Mouse (Mus musculus): ENCODE data around the gene Olfr773. TPM values are rescaled to one million over a fixed set of nuclear protein-coding genes. Genes with fewer than 3 reads are reported as not detected.
"Not testable (repeated sequence)": the region's sequence is repeated elsewhere in the genome, so short reads cannot be mapped to it uniquely, and the experiment has no call there.

Olfr773 gene
- polyA plus RNA-seq (2015; fragmentation: Nextera tagmentation; extraction: Ambion mirVana): not detected in 2 replicates

GRCm38 (mm10) chr10:129187319-129187718 is at the start of gene Olfr773:
Gene Olfr773, minus strand, starts transcription at chr10:129187419.
- not testable (repeated sequence) for H3K27me3 ChIP-seq (ENCODE audit: control insufficient read depth, insufficient read depth, low read length); H3K4me2 ChIP-seq (ENCODE audit: low read depth, low read length); ATAC-seq (replicated peaks; ENCODE audit: extremely low read depth, insufficient read depth, low FRiP score); H3K9me3 ChIP-seq (replicated peaks; ENCODE audit: control insufficient read depth, low read length); H3K36me3 ChIP-seq (ENCODE audit: control insufficient read depth, insufficient read depth); H3K27ac ChIP-seq (ENCODE audit: low read length); H3K9ac ChIP-seq (ENCODE audit: low read length); H3K4me1 ChIP-seq (ENCODE audit: control insufficient read depth, insufficient read depth, low read length); H3K4me3 ChIP-seq (ENCODE audit: low read length)

- no peak for ATAC-seq (replicated peaks; ENCODE audit: extremely low read depth, insufficient read depth, low FRiP score)
- no peaks in the 10 kb centered on the region for H3K27me3 ChIP-seq (ENCODE audit: control insufficient read depth, insufficient read depth, low read length)
- H3K27ac ChIP-seq (ENCODE audit: low read length): no peak within 1 kb of the TSS
- no peak within 1 kb of the TSS for H3K4me2 ChIP-seq (ENCODE audit: low read depth, low read length)
- 0 out of 2 replicates have a peak, but pooled peaks cover 3% of the 10 kb centered on the region for H3K9me3 ChIP-seq (replicated peaks; ENCODE audit: control insufficient read depth, low read length)
- no peaks in the 10 kb centered on the region for H3K4me1 ChIP-seq (ENCODE audit: control insufficient read depth, insufficient read depth, low read length)
- 55% methylated on average over 2 of the region's 2 CpGs for WGBS
- H3K4me3 ChIP-seq (ENCODE audit: low read length): no peak within 1 kb of the TSS
- no peak within 1 kb of the TSS for H3K9ac ChIP-seq (ENCODE audit: low read length)
- no peaks in the 10 kb centered on the region for H3K36me3 ChIP-seq (ENCODE audit: control insufficient read depth, insufficient read depth)
Observed at GRCm38 (mm10) chr10:129235904-129236303, 48.7 kb upstream of the Olfr773 start, which contains the start of gene Olfr774. Gene Olfr774, plus strand, starts transcription at chr10:129236204.

GRCm38 (mm10) chr10:129230737-129231136 is 43.5 kb upstream of the Olfr773 start:
- no peaks in the 10 kb centered on the region for H3K36me3 ChIP-seq (ENCODE audit: control insufficient read depth, insufficient read depth)
- no peaks in the 10 kb centered on the region for H3K27me3 ChIP-seq (ENCODE audit: control insufficient read depth, insufficient read depth, low read length)
- H3K4me3 ChIP-seq (ENCODE audit: low read length): no peak overlapping the region
- no peak overlapping the region for H3K9ac ChIP-seq (ENCODE audit: low read length)
- no peak for ATAC-seq (replicated peaks; ENCODE audit: extremely low read depth, insufficient read depth, low FRiP score)
- no peak overlapping the region for H3K27ac ChIP-seq (ENCODE audit: low read length)
- 0 out of 2 replicates have a peak, but pooled peaks cover 3% of the 10 kb centered on the region for H3K9me3 ChIP-seq (replicated peaks; ENCODE audit: control insufficient read depth, low read length)
- 76% methylated on average over 1 of the region's 1 CpGs for WGBS
- H3K4me2 ChIP-seq (ENCODE audit: low read depth, low read length): no peak overlapping the region
- no peaks in the 10 kb centered on the region for H3K4me1 ChIP-seq (ENCODE audit: control insufficient read depth, insufficient read depth, low read length)

GRCm38 (mm10) chr10:129177821-129178220 is 9.4 kb downstream of the Olfr773 start, which contains the start of gene Olfr772:
Gene Olfr772, minus strand, starts transcription at chr10:129177921.
- 69% methylated on average over 3 of the region's 4 CpGs for WGBS

GRCm38 (mm10) chr10:129164651-129165050 is 22.6 kb downstream of the Olfr773 start, which contains the start of gene Olfr771:
Gene Olfr771, minus strand, starts transcription at chr10:129164751.
- no peak for ATAC-seq (replicated peaks; ENCODE audit: extremely low read depth, insufficient read depth, low FRiP score)
- 66% methylated on average over 1 of the region's 1 CpGs for WGBS

More at GRCm38 (mm10) chr10:129177821-129178220, 9.4 kb downstream of the Olfr773 start, which contains the start of gene Olfr772:
- H3K4me3 ChIP-seq (ENCODE audit: low read length); H3K36me3 ChIP-seq (ENCODE audit: control insufficient read depth, insufficient read depth); H3K27ac ChIP-seq (ENCODE audit: low read length); H3K27me3 ChIP-seq (ENCODE audit: control insufficient read depth, insufficient read depth, low read length); H3K4me2 ChIP-seq (ENCODE audit: low read depth, low read length); H3K9ac ChIP-seq (ENCODE audit: low read length); H3K9me3 ChIP-seq (replicated peaks; ENCODE audit: control insufficient read depth, low read length); ATAC-seq (replicated peaks; ENCODE audit: extremely low read depth, insufficient read depth, low FRiP score); H3K4me1 ChIP-seq (ENCODE audit: control insufficient read depth, insufficient read depth, low read length): not testable (repeated sequence)

GRCm38 (mm10) chr10:129138898-129139297 is 48.3 kb downstream of the Olfr773 start, which contains the start of gene Olfr770:
Gene Olfr770, minus strand, starts transcription at chr10:129138998.
- Histone ChIP-seq H3K4me1 (ENCODE audit: control insufficient read depth, insufficient read depth, low read length) (no peaks in the 10 kb centered on the region), H3K4me2 (ENCODE audit: low read depth, low read length) (no peak within 1 kb of the TSS), H3K27me3 (ENCODE audit: control insufficient read depth, insufficient read depth, low read length) (no peaks in the 10 kb centered on the region), H3K9ac (ENCODE audit: low read length) (no peak within 1 kb of the TSS), H3K9me3 (replicated peaks; ENCODE audit: control insufficient read depth, low read length) (no peaks in the 10 kb centered on the region), H3K4me3 (ENCODE audit: low read length) (no peak within 1 kb of the TSS), H3K27ac (ENCODE audit: low read length) (no peak within 1 kb of the TSS), H3K36me3 (ENCODE audit: control insufficient read depth, insufficient read depth) (no peaks in the 10 kb centered on the region)
- 78% methylated on average over 2 of the region's 2 CpGs for WGBS
- no peak for ATAC-seq (replicated peaks; ENCODE audit: extremely low read depth, insufficient read depth, low FRiP score)

More at GRCm38 (mm10) chr10:129164651-129165050, 22.6 kb downstream of the Olfr773 start, which contains the start of gene Olfr771:
- H3K9ac ChIP-seq (ENCODE audit: low read length): no peak within 1 kb of the TSS
- no peaks in the 10 kb centered on the region for H3K27me3 ChIP-seq (ENCODE audit: control insufficient read depth, insufficient read depth, low read length)
- H3K36me3 ChIP-seq (ENCODE audit: control insufficient read depth, insufficient read depth): no peaks in the 10 kb centered on the region
- no peaks in the 10 kb centered on the region for H3K4me1 ChIP-seq (ENCODE audit: control insufficient read depth, insufficient read depth, low read length)
- no peak within 1 kb of the TSS for H3K4me3 ChIP-seq (ENCODE audit: low read length)
- H3K27ac ChIP-seq (ENCODE audit: low read length): no peak within 1 kb of the TSS
- no peak within 1 kb of the TSS for H3K4me2 ChIP-seq (ENCODE audit: low read depth, low read length)
- H3K9me3 ChIP-seq (replicated peaks; ENCODE audit: control insufficient read depth, low read length): no peaks in the 10 kb centered on the region

Other genes with a start within 250 kb of the Olfr773 start
- gene Mettl7b, start 226.4 kb downstream of the Olfr773 start, polyA plus RNA-seq (2015; fragmentation: Nextera tagmentation; extraction: Ambion mirVana): 0.67 TPM in 1 of 2 replicates, not detected in the other
- not detected in 2 replicates for gene Olfr9, start 198.0 kb downstream of the Olfr773 start, polyA plus RNA-seq (2015; fragmentation: Nextera tagmentation; extraction: Ambion mirVana)
- not detected in 2 replicates for gene Olfr763, start 176.6 kb downstream of the Olfr773 start, polyA plus RNA-seq (2015; fragmentation: Nextera tagmentation; extraction: Ambion mirVana)
- gene Olfr764-ps1, start 147.5 kb downstream of the Olfr773 start, polyA plus RNA-seq (2015; fragmentation: Nextera tagmentation; extraction: Ambion mirVana): not detected in 2 replicates
- gene Olfr765, start 137.4 kb downstream of the Olfr773 start, polyA plus RNA-seq (2015; fragmentation: Nextera tagmentation; extraction: Ambion mirVana): not detected in 2 replicates
- not detected in 2 replicates for gene Olfr766-ps1, start 118.4 kb downstream of the Olfr773 start, polyA plus RNA-seq (2015; fragmentation: Nextera tagmentation; extraction: Ambion mirVana)
- not detected in 2 replicates for gene Olfr767, start 104.5 kb downstream of the Olfr773 start, polyA plus RNA-seq (2015; fragmentation: Nextera tagmentation; extraction: Ambion mirVana)
- not detected in 2 replicates for gene Olfr768, start 88.0 kb downstream of the Olfr773 start, polyA plus RNA-seq (2015; fragmentation: Nextera tagmentation; extraction: Ambion mirVana)
- gene Olfr769, start 69.6 kb downstream of the Olfr773 start, polyA plus RNA-seq (2015; fragmentation: Nextera tagmentation; extraction: Ambion mirVana): not detected in 2 replicates
- gene Olfr770, start 48.4 kb downstream of the Olfr773 start, polyA plus RNA-seq (2015; fragmentation: Nextera tagmentation; extraction: Ambion mirVana): not detected in 2 replicates
- not detected in 2 replicates for gene Olfr771, start 22.7 kb downstream of the Olfr773 start, polyA plus RNA-seq (2015; fragmentation: Nextera tagmentation; extraction: Ambion mirVana)
- not detected in 2 replicates for gene Olfr772, start 9.5 kb downstream of the Olfr773 start, polyA plus RNA-seq (2015; fragmentation: Nextera tagmentation; extraction: Ambion mirVana)
- not detected in 2 replicates for gene Olfr774, start 48.8 kb upstream of the Olfr773 start, polyA plus RNA-seq (2015; fragmentation: Nextera tagmentation; extraction: Ambion mirVana)
- not detected in 2 replicates for gene Olfr775, start 61.0 kb upstream of the Olfr773 start, polyA plus RNA-seq (2015; fragmentation: Nextera tagmentation; extraction: Ambion mirVana)
- gene Olfr776, start 71.7 kb upstream of the Olfr773 start, polyA plus RNA-seq (2015; fragmentation: Nextera tagmentation; extraction: Ambion mirVana): not detected in 2 replicates
- gene Olfr777, start 84.1 kb upstream of the Olfr773 start, polyA plus RNA-seq (2015; fragmentation: Nextera tagmentation; extraction: Ambion mirVana): not detected in 2 replicates
- gene Olfr780, start 130.7 kb upstream of the Olfr773 start, polyA plus RNA-seq (2015; fragmentation: Nextera tagmentation; extraction: Ambion mirVana): not detected in 2 replicates
- not detected in 2 replicates for gene Olfr781, start 141.4 kb upstream of the Olfr773 start, polyA plus RNA-seq (2015; fragmentation: Nextera tagmentation; extraction: Ambion mirVana)
- gene Olfr782, start 161.4 kb upstream of the Olfr773 start, polyA plus RNA-seq (2015; fragmentation: Nextera tagmentation; extraction: Ambion mirVana): not detected in 2 replicates
- gene Olfr784, start 196.7 kb upstream of the Olfr773 start, polyA plus RNA-seq (2015; fragmentation: Nextera tagmentation; extraction: Ambion mirVana): 0.05 TPM in 1 of 2 replicates, not detected in the other
- not detected in 2 replicates for gene Olfr785, start 218.0 kb upstream of the Olfr773 start, polyA plus RNA-seq (2015; fragmentation: Nextera tagmentation; extraction: Ambion mirVana)
- gene Olfr786, start 239.9 kb upstream of the Olfr773 start, polyA plus RNA-seq (2015; fragmentation: Nextera tagmentation; extraction: Ambion mirVana): not detected in 2 replicates